Comparison of ENCODE assay signal across 8 mouse cellular contexts in the genomic region with DNA sequence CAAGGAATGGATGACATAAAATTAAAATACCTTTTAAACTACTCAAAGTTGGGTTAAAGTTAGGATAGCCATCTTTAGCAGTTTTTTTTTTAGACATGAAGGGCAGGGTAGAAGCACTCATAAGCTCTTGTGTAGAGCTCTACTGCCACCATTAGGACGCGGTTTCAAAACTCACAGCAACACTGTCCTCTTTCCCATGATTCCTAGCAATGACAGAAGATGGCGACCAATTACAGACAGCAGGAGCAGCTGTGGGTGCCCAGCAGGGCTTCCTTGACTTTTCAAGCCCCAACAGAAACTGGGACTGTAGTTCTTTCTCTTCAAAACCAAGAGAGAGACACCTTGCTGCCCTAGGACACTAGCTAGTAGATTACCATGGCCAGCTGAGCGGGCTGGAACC.
DNase-seq lines count a peak whose midpoint lies in the region; ATAC-seq and TF ChIP-seq lines count a peak whose summit lies in the region.

No protein-coding gene starts in this region.

- 65% methylated on average over 4 of the region's 4 CpGs for WGBS in lung, embryonic 14.5 days
- WGBS in lung, adult 2 months: 43% methylated on average over 4 of the region's 4 CpGs
- 82% methylated on average over 4 of the region's 4 CpGs for WGBS in forebrain, embryonic 16.5 days
- WGBS in intestine, embryonic 14.5 days: 76% methylated on average over 4 of the region's 4 CpGs
- 72% methylated on average over 4 of the region's 4 CpGs for WGBS in stomach, postnatal 0 days

- peaks cover 7% of the 10 kb centered on the region; the same call in 1 of the 2 replicates for H3K36me3 ChIP-seq in lung, embryonic 14.5 days (ENCODE audit: insufficient read depth)
- H3K36me3 ChIP-seq in forebrain, embryonic 16.5 days (ENCODE audit: control insufficient read depth, insufficient read depth): no peaks in the 10 kb centered on the region
- peaks cover 7% of the 10 kb centered on the region; the same call in 1 of the 2 replicates for H3K36me3 ChIP-seq in intestine, embryonic 14.5 days (ENCODE audit: control insufficient read depth, insufficient read depth, low read length)
- no peaks in the 10 kb centered on the region for H3K36me3 ChIP-seq in stomach, postnatal 0 days (ENCODE audit: control insufficient read depth, insufficient read depth, low read length)

- TF ChIP-seq CTCF in lung, embryonic 14.5 days (IDR thresholded peaks at IDR 0.05; ENCODE audit: low read depth): peak; percentile 47; the same call in 1 of the 2 replicates
- no peak for TF ChIP-seq CTCF in lung, adult 2 months (IDR thresholded peaks at IDR 0.05; ENCODE audit: insufficient read depth, low read length)
- TF ChIP-seq CTCF in brain, embryonic 14.5 days (IDR thresholded peaks at IDR 0.05; ENCODE audit: borderline replicate concordance, extremely low read depth, insufficient read depth, insufficient read length): peak; percentile 41; the same call in 1 of the 2 replicates
- TF ChIP-seq CTCF in stomach, postnatal 0 days (IDR thresholded peaks at IDR 0.05; ENCODE audit: low read depth): peak; percentile 68

- no peak for TF ChIP-seq EP300 in stomach, postnatal 0 days (optimal IDR thresholded peaks at IDR 0.05)

- no peak for TF ChIP-seq POLR2A in lung, adult 2 months (IDR thresholded peaks at IDR 0.05; ENCODE audit: borderline replicate concordance, extremely low read depth, low read depth, low read length)
- no peak for TF ChIP-seq POLR2A in brain, embryonic 14.5 days (IDR thresholded peaks at IDR 0.05; ENCODE audit: borderline replicate concordance, extremely low read depth, insufficient read depth, insufficient read length, poor library complexity, severe bottlenecking)

- H3K27ac ChIP-seq in lung, embryonic 14.5 days (ENCODE audit: low read depth): no peak overlapping the region
- H3K27ac ChIP-seq in forebrain, embryonic 16.5 days (ENCODE audit: low read length): peak overlapping the region; percentile 53
- no peak overlapping the region for H3K27ac ChIP-seq in intestine, embryonic 14.5 days (ENCODE audit: low read depth)
- H3K27ac ChIP-seq in stomach, postnatal 0 days (replicated peaks): no peak overlapping the region

- DNase-seq in lung, embryonic 14.5 days: peak; percentile 67
- DNase-seq in lung, adult 2 months: no peak
- peak; percentile 85 for DNase-seq in brain, embryonic 14.5 days (ENCODE audit: low read depth)
- DNase-seq in intestine, embryonic 14.5 days (ENCODE audit: low spot score): peak; percentile 69
- peak; percentile 90 for DNase-seq in lung, postnatal 36 days
- no peak for DNase-seq in stomach, postnatal 0 days (ENCODE audit: low spot score)
- DNase-seq in c-Kit-positive CD71-positive TER-119-positive erythroid progenitor cells, embryonic 14.5 days (ENCODE audit: low spot score): no peak

- H3K4me1 ChIP-seq in lung, embryonic 14.5 days (ENCODE audit: insufficient read depth): no peaks in the 10 kb centered on the region
- no peaks in the 10 kb centered on the region for H3K4me1 ChIP-seq in lung, adult 2 months (ENCODE audit: control insufficient read depth, insufficient read depth, low read length)
- H3K4me1 ChIP-seq in forebrain, embryonic 16.5 days (replicated peaks; ENCODE audit: control insufficient read depth, insufficient read depth, low read length): no peaks in the 10 kb centered on the region
- no peaks in the 10 kb centered on the region for H3K4me1 ChIP-seq in intestine, embryonic 14.5 days (replicated peaks; ENCODE audit: control insufficient read depth, insufficient read depth, low read length)
- no peaks in the 10 kb centered on the region for H3K4me1 ChIP-seq in stomach, postnatal 0 days (replicated peaks; ENCODE audit: control insufficient read depth, insufficient read depth)

- H3K9me3 ChIP-seq in lung, embryonic 14.5 days (ENCODE audit: low read depth, low read length): no peaks in the 10 kb centered on the region
- no peaks in the 10 kb centered on the region for H3K9me3 ChIP-seq in forebrain, embryonic 16.5 days (ENCODE audit: control insufficient read depth, low read length)
- no peaks in the 10 kb centered on the region for H3K9me3 ChIP-seq in intestine, embryonic 14.5 days (ENCODE audit: control insufficient read depth, low read length)
- H3K9me3 ChIP-seq in stomach, postnatal 0 days (ENCODE audit: control insufficient read depth, low read length): no peaks in the 10 kb centered on the region

- H3K9ac ChIP-seq in lung, embryonic 14.5 days: no peak overlapping the region
- H3K9ac ChIP-seq in forebrain, embryonic 16.5 days (replicated peaks; ENCODE audit: low read depth, low read length): no peak overlapping the region; the same call in 1 of the 2 replicates
- H3K9ac ChIP-seq in intestine, embryonic 14.5 days (ENCODE audit: low read length): no peak overlapping the region
- H3K9ac ChIP-seq in stomach, postnatal 0 days (ENCODE audit: low read length): no peak overlapping the region

- peak overlapping the region; percentile 7 for H3K4me3 ChIP-seq in lung, embryonic 14.5 days (ENCODE audit: low read depth, low read length)
- no peak overlapping the region for H3K4me3 ChIP-seq in lung, adult 2 months (replicated peaks; ENCODE audit: extremely low read depth, low read depth, low read length)
- peak overlapping the region; percentile 35 for H3K4me3 ChIP-seq in forebrain, embryonic 16.5 days (replicated peaks; ENCODE audit: low read length)
- peak overlapping the region; percentile 13; the same call in 1 of the 2 replicates for H3K4me3 ChIP-seq in intestine, embryonic 14.5 days (ENCODE audit: low read depth, low read length)
- H3K4me3 ChIP-seq in stomach, postnatal 0 days (ENCODE audit: low read depth, low read length): 0 out of 2 replicates have a peak overlapping the region, but pooled peaks have one; percentile 23

- H3K4me2 ChIP-seq in lung, embryonic 14.5 days: peak overlapping the region; percentile 43
- H3K4me2 ChIP-seq in forebrain, embryonic 16.5 days (ENCODE audit: low read length): peak overlapping the region; percentile 33; the same call in 1 of the 2 replicates
- H3K4me2 ChIP-seq in intestine, embryonic 14.5 days (ENCODE audit: low read length): peak overlapping the region; percentile 25
- H3K4me2 ChIP-seq in stomach, postnatal 0 days (replicated peaks; ENCODE audit: low read depth): no peak overlapping the region

- ATAC-seq in lung, embryonic 14.5 days (ENCODE audit: insufficient read depth): peak; percentile 53; the same call in 1 of the 2 replicates
- peak; percentile 21; the same call in 1 of the 2 replicates for ATAC-seq in forebrain, embryonic 16.5 days
- ATAC-seq in intestine, embryonic 14.5 days (replicated peaks; ENCODE audit: low FRiP score, low TSS enrichment, low read depth): no peak
- 0 out of 2 replicates have a peak, but pooled peaks have one; percentile 49 for ATAC-seq in stomach, postnatal 0 days (ENCODE audit: low FRiP score, low TSS enrichment)

- no peaks in the 10 kb centered on the region for H3K27me3 ChIP-seq in lung, embryonic 14.5 days (ENCODE audit: insufficient read depth, low read length)
- no peaks in the 10 kb centered on the region for H3K27me3 ChIP-seq in forebrain, embryonic 16.5 days (replicated peaks; ENCODE audit: control insufficient read depth, insufficient read depth, low read length)
- H3K27me3 ChIP-seq in intestine, embryonic 14.5 days (replicated peaks; ENCODE audit: control insufficient read depth, insufficient read depth, low read length): no peaks in the 10 kb centered on the region
- H3K27me3 ChIP-seq in stomach, postnatal 0 days (ENCODE audit: control insufficient read depth, insufficient read depth, low read length): no peaks in the 10 kb centered on the region

Comparison
In these comparisons a context has a peak if more than half of its experiments do, and no peak if none do; other contexts are left out.
1. DNase-seq: peak in lung, embryonic 14.5 days (single experiment), brain, embryonic 14.5 days (single experiment), intestine, embryonic 14.5 days (single experiment) and lung, postnatal 36 days (single experiment); none in lung, adult 2 months (single experiment), stomach, postnatal 0 days (single experiment) and c-Kit-positive CD71-positive TER-119-positive erythroid progenitor cells, embryonic 14.5 days (single experiment).